Mouse (Mus musculus): ENCODE data around the gene Id1. TPM values are rescaled to one million over a fixed set of nuclear protein-coding genes. Genes with fewer than 3 reads are reported as not detected.

Id1 gene
- polyA plus RNA-seq, 1 experiment, result 20.5 TPM

DNA sequence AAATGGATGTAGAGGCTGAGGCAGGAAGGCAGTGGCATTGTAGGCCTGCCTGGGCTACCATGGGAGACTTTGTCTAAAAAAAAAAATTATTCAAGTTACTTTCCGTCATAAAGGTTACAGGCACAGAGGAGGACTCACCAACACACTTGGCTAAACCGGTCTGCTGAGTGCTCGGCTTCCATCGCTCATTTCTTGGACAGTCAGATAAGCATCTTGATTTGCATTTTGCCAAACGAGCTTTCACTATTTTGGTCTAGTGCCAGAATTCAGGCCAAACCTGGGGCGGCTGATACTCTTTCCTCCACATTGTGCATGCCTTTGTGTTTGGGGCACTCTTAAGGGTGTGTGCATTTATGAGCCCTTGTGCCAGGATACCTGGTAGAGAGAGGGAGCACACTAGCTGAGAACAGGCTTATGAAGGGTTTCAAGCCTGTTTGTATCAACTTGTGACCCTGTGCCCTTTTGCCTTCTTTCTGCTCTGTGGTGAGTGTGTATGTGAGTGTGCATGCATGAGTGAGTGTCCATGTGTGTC lies 19.7 kb upstream of the Id1 start:
- Histone ChIP-seq H3K27me3 (ENCODE audit: control insufficient read depth, insufficient read depth, low read length, poor library complexity, severe bottlenecking) (no peaks in the 10 kb centered on the region), H3K9me3 (replicated peaks; ENCODE audit: control insufficient read depth, insufficient read depth, low read length, poor library complexity, severe bottlenecking) (no peaks in the 10 kb centered on the region), H3K27ac (ENCODE audit: insufficient read depth, low read length) (no peak overlapping the region), H3K36me3 (ENCODE audit: control insufficient read depth, insufficient read depth, low read length, poor library complexity, severe bottlenecking) (no peaks in the 10 kb centered on the region), H3K4me3 (ENCODE audit: low read depth, low read length) (no peak overlapping the region), H3K9ac (ENCODE audit: low read depth, poor library complexity, severe bottlenecking) (no peak overlapping the region), H3K4me1 (ENCODE audit: control insufficient read depth, insufficient read depth, low read length) (no peaks in the 10 kb centered on the region)
- TF ChIP-seq POLR2A (IDR thresholded peaks at IDR 0.05; ENCODE audit: insufficient read depth, low read length), result no peak
- TF ChIP-seq EP300 (IDR thresholded peaks at IDR 0.05; ENCODE audit: insufficient read depth, low read depth, low read length), result no peak
- TF ChIP-seq CTCF (IDR thresholded peaks at IDR 0.05; ENCODE audit: low read depth, low read length), result no peak

DNA sequence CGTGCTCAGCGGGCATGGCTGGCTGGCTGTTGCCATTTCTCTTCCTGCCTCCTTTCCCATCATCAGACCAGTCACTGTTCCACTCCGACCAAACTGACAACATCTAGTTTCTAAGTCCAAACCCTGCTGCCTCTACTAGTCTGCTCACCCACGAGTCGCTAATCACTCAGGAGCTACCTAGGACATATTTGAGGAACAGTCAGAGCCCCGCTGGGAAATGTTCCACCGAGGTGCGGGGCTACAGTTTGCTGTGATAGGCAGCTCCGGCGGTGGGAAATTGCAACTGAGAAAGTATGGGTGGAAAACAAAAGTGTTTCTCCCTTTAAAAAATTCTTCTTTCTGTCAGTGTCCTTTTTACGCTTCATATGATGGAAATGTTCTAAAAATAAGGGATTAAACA lies 18.4 kb upstream of the Id1 start:
- Histone ChIP-seq H3K9ac (ENCODE audit: low read depth, poor library complexity, severe bottlenecking) (no peak overlapping the region), H3K27ac (ENCODE audit: insufficient read depth, low read length) (no peak overlapping the region), H3K4me3 (ENCODE audit: low read depth, low read length) (no peak overlapping the region), H3K27me3 (ENCODE audit: control insufficient read depth, insufficient read depth, low read length, poor library complexity, severe bottlenecking) (no peaks in the 10 kb centered on the region), H3K4me1 (ENCODE audit: control insufficient read depth, insufficient read depth, low read length) (no peaks in the 10 kb centered on the region), H3K36me3 (ENCODE audit: control insufficient read depth, insufficient read depth, low read length, poor library complexity, severe bottlenecking) (no peaks in the 10 kb centered on the region), H3K9me3 (replicated peaks; ENCODE audit: control insufficient read depth, insufficient read depth, low read length, poor library complexity, severe bottlenecking) (no peaks in the 10 kb centered on the region)
- TF ChIP-seq POLR2A (IDR thresholded peaks at IDR 0.05; ENCODE audit: insufficient read depth, low read length) (no peak), EP300 (IDR thresholded peaks at IDR 0.05; ENCODE audit: insufficient read depth, low read depth, low read length) (no peak), CTCF (IDR thresholded peaks at IDR 0.05; ENCODE audit: low read depth, low read length) (no peak)

DNA sequence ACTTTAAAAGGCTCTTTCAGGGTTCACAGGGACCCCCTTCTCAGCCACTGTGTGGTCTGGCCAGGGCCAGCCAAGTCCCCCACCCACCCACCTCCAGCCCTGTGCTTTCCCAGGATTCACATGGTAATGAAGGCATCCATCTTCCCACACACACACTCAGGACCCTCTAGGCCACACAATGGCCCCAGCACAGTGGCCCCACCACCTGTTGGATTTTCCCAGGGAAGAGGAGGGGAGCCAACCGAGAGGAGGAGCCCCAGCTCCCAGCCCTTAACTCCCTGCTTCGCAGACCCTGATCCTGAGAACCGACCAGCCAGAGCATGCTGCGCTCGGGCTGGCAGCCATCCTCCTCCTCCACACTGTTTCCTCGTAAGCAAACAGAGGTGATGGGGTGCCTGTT lies 18.0 kb upstream of the Id1 start:
- no peak overlapping the region for H3K4me3 ChIP-seq (ENCODE audit: low read depth, low read length)

DNA sequence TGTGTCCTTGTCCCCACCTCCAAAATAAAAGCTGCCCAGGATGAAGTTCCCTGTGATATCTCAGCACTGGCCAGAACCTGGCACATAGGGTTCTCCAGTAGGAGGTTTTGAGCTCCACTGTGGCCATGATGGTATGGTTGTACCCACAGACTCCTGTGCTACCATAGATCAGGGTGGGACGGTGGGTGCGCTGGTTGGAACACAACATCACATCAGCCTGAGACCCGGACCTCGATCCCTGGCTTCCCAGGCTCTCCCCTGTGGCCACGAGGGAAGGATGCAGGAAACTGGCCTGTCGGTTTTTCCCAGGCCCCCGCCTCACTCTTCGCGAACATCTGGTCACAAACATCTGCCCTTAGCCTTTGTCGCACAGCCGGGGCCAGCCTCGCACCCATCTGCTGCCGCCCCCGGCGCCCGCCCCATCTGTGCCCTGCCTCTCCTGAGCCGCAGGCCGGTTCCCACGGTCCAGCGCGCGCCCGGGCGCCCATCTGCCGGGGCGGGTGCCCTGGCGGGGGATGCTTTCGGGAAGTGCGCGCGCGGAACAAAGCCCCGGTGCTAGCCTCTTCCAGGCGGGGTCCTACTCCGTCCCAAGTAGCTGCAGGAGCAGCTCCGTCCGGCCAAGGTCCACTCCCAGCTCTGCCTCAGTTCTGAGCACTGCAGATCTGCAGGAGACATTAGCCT lies 12.3 kb upstream of the Id1 start:
- TF ChIP-seq CTCF (IDR thresholded peaks at IDR 0.05; ENCODE audit: low read depth, low read length) (no peak), EP300 (IDR thresholded peaks at IDR 0.05; ENCODE audit: insufficient read depth, low read depth, low read length) (peak; percentile 40; the same call in 1 of the 2 replicates), POLR2A (IDR thresholded peaks at IDR 0.05; ENCODE audit: insufficient read depth, low read length) (no peak)
- no peaks in the 10 kb centered on the region for H3K27me3 ChIP-seq (ENCODE audit: control insufficient read depth, insufficient read depth, low read length, poor library complexity, severe bottlenecking)

More for the DNA sequence above, 18.0 kb upstream of the Id1 start:
- no peaks in the 10 kb centered on the region for H3K27me3 ChIP-seq (ENCODE audit: control insufficient read depth, insufficient read depth, low read length, poor library complexity, severe bottlenecking)
- H3K36me3 ChIP-seq (ENCODE audit: control insufficient read depth, insufficient read depth, low read length, poor library complexity, severe bottlenecking), result no peaks in the 10 kb centered on the region
- H3K27ac ChIP-seq (ENCODE audit: insufficient read depth, low read length), result no peak overlapping the region
- H3K4me1 ChIP-seq (ENCODE audit: control insufficient read depth, insufficient read depth, low read length), result no peaks in the 10 kb centered on the region
- no peak overlapping the region for H3K9ac ChIP-seq (ENCODE audit: low read depth, poor library complexity, severe bottlenecking)
- H3K9me3 ChIP-seq (replicated peaks; ENCODE audit: control insufficient read depth, insufficient read depth, low read length, poor library complexity, severe bottlenecking), result no peaks in the 10 kb centered on the region
- TF ChIP-seq CTCF (IDR thresholded peaks at IDR 0.05; ENCODE audit: low read depth, low read length) (no peak), EP300 (IDR thresholded peaks at IDR 0.05; ENCODE audit: insufficient read depth, low read depth, low read length) (0 out of 2 replicates have a peak, but pooled peaks have one; percentile 44)

DNA sequence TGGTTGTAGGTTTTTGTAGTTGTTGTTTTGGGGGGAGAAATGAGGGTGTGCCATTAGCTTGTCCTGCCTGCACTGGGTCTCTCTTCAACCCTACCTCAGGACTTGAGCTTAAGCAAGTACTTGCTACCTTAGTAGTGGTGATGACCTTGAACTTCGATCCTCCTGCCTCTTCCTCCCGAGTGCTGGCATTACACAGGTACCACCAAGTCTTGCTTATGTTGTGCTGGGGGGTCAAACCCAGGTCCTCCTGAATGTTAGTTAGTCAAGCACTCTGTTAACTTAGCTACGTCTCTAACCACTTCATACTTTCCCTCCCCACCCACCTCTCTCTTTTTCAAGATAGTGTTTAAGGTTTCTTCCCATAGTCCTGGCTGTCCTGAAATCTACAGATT lies 11.7 kb upstream of the Id1 start:
- no peaks in the 10 kb centered on the region for H3K27me3 ChIP-seq (ENCODE audit: control insufficient read depth, insufficient read depth, low read length, poor library complexity, severe bottlenecking)
- H3K9ac ChIP-seq (ENCODE audit: low read depth, poor library complexity, severe bottlenecking), result peak overlapping the region; percentile 37; the same call in 1 of the 2 replicates
- H3K4me1 ChIP-seq (ENCODE audit: control insufficient read depth, insufficient read depth, low read length), result peaks cover 13% of the 10 kb centered on the region
- TF ChIP-seq POLR2A (IDR thresholded peaks at IDR 0.05; ENCODE audit: insufficient read depth, low read length), result no peak
- H3K4me3 ChIP-seq (ENCODE audit: low read depth, low read length), result peak overlapping the region; percentile 51
- H3K27ac ChIP-seq (ENCODE audit: insufficient read depth, low read length), result no peak overlapping the region
- H3K9me3 ChIP-seq (replicated peaks; ENCODE audit: control insufficient read depth, insufficient read depth, low read length, poor library complexity, severe bottlenecking), result no peaks in the 10 kb centered on the region
- no peaks in the 10 kb centered on the region for H3K36me3 ChIP-seq (ENCODE audit: control insufficient read depth, insufficient read depth, low read length, poor library complexity, severe bottlenecking)

More for the DNA sequence above, 12.3 kb upstream of the Id1 start:
- H3K9ac ChIP-seq (ENCODE audit: low read depth, poor library complexity, severe bottlenecking), result peak overlapping the region; percentile 37
- no peaks in the 10 kb centered on the region for H3K9me3 ChIP-seq (replicated peaks; ENCODE audit: control insufficient read depth, insufficient read depth, low read length, poor library complexity, severe bottlenecking)
- peaks cover 11% of the 10 kb centered on the region for H3K4me1 ChIP-seq (ENCODE audit: control insufficient read depth, insufficient read depth, low read length)
- H3K27ac ChIP-seq (ENCODE audit: insufficient read depth, low read length), result no peak overlapping the region
- peak overlapping the region; percentile 51 for H3K4me3 ChIP-seq (ENCODE audit: low read depth, low read length)
- no peaks in the 10 kb centered on the region for H3K36me3 ChIP-seq (ENCODE audit: control insufficient read depth, insufficient read depth, low read length, poor library complexity, severe bottlenecking)

DNA sequence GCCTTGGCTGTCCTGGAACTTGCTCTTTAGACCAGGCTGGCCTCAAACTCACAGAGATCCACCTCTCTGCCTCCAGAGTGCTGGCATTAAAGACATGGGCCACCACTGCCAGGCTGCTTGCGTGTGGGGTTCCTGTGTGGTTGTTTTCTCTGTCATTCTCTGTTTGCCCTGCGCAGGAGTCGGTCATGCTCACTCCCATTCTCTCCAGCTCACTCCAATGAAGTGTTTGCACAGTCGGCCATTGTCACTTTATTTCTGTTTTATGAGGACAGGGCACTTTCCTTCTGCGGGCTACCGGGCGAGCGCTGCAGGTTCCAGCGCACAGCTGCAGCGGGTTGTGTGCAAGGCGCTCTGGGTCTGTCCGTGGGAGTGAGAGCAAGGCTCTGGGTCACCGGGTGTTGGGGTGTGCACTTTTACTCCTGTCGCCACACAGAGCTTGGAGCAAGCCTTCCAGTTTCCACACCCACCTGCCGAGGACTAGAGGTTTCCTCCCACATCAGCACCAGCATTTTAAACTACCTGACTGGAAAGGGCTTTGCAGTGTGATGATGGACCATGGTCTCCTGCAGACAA lies 10.8 kb upstream of the Id1 start:
- H3K27ac ChIP-seq (ENCODE audit: insufficient read depth, low read length), result no peak overlapping the region
- no peak overlapping the region for H3K9ac ChIP-seq (ENCODE audit: low read depth, poor library complexity, severe bottlenecking)
- no peaks in the 10 kb centered on the region for H3K27me3 ChIP-seq (ENCODE audit: control insufficient read depth, insufficient read depth, low read length, poor library complexity, severe bottlenecking)
- H3K9me3 ChIP-seq (replicated peaks; ENCODE audit: control insufficient read depth, insufficient read depth, low read length, poor library complexity, severe bottlenecking), result no peaks in the 10 kb centered on the region
- TF ChIP-seq EP300 (IDR thresholded peaks at IDR 0.05; ENCODE audit: insufficient read depth, low read depth, low read length) (no peak), POLR2A (IDR thresholded peaks at IDR 0.05; ENCODE audit: insufficient read depth, low read length) (no peak), CTCF (IDR thresholded peaks at IDR 0.05; ENCODE audit: low read depth, low read length) (no peak)
- no peaks in the 10 kb centered on the region for H3K36me3 ChIP-seq (ENCODE audit: control insufficient read depth, insufficient read depth, low read length, poor library complexity, severe bottlenecking)
- H3K4me3 ChIP-seq (ENCODE audit: low read depth, low read length), result no peak overlapping the region
- H3K4me1 ChIP-seq (ENCODE audit: control insufficient read depth, insufficient read depth, low read length), result peaks cover 14% of the 10 kb centered on the region
